Mouse (Mus musculus): ENCODE results near the gene Fut2. TPM values are rescaled to one million over a fixed set of nuclear protein-coding genes. Genes with fewer than 3 reads are reported as not detected.

Gene Fut2
- polyA plus RNA-seq, 1 experiment from 2014 or later, result 0.27 TPM

GRCm38 (mm10) chr7:45646671-45647070 is 19.5 kb downstream of the Fut2 start:
- WGBS, result 87% methylated on average over 4 of the region's 4 CpGs
- TF ChIP-seq EP300 (IDR thresholded peaks at IDR 0.05) (no peak), CTCF (IDR thresholded peaks at IDR 0.05) (no peak)

GRCm38 (mm10) chr7:45645591-45645971 is 20.6 kb downstream of the Fut2 start:
- Histone ChIP-seq H3K9me3 (ENCODE audit: low read length) (no peaks in the 10 kb centered on the region), H3K9ac (replicated peaks; ENCODE audit: low read depth) (no peak overlapping the region), H3K27me3 (replicated peaks; ENCODE audit: insufficient read depth, low read length) (no peaks in the 10 kb centered on the region), H3K4me2 (replicated peaks; ENCODE audit: low read depth, low read length) (no peak overlapping the region), H3K36me3 (ENCODE audit: insufficient read depth, low read length) (no peaks in the 10 kb centered on the region), H3K27ac (ENCODE audit: low read length) (no peak overlapping the region), H3K4me1 (ENCODE audit: insufficient read depth, low read depth, low read length) (peaks cover 28% of the 10 kb centered on the region), H3K4me3 (ENCODE audit: low read depth, low read length) (no peak overlapping the region)
- TF ChIP-seq EP300 (IDR thresholded peaks at IDR 0.05) (no peak), CTCF (IDR thresholded peaks at IDR 0.05) (no peak)
- ATAC-seq (no peak), DNase-seq (ENCODE audit: low spot score) (no peak)
- WGBS, result 85% methylated on average over 7 of the region's 7 CpGs

More at GRCm38 (mm10) chr7:45646671-45647070, 19.5 kb downstream of the Fut2 start:
- Histone ChIP-seq H3K27ac (ENCODE audit: low read length) (no peak overlapping the region), H3K36me3 (ENCODE audit: insufficient read depth, low read length) (no peaks in the 10 kb centered on the region), H3K9me3 (ENCODE audit: low read length) (no peaks in the 10 kb centered on the region), H3K4me1 (ENCODE audit: insufficient read depth, low read depth, low read length) (peaks cover 20% of the 10 kb centered on the region), H3K27me3 (replicated peaks; ENCODE audit: insufficient read depth, low read length) (no peaks in the 10 kb centered on the region), H3K9ac (replicated peaks; ENCODE audit: low read depth) (no peak overlapping the region), H3K4me2 (replicated peaks; ENCODE audit: low read depth, low read length) (no peak overlapping the region), H3K4me3 (ENCODE audit: low read depth, low read length) (no peak overlapping the region)
- DNase-seq (ENCODE audit: low spot score), result no peak
- ATAC-seq, result no peak

GRCm38 (mm10) chr7:45644872-45645590 is 21.2 kb downstream of the Fut2 start:
- no peak for ATAC-seq
- Histone ChIP-seq H3K27me3 (replicated peaks; ENCODE audit: insufficient read depth, low read length) (no peaks in the 10 kb centered on the region), H3K4me2 (replicated peaks; ENCODE audit: low read depth, low read length) (no peak overlapping the region), H3K4me1 (ENCODE audit: insufficient read depth, low read depth, low read length) (peaks cover 28% of the 10 kb centered on the region), H3K4me3 (ENCODE audit: low read depth, low read length) (no peak overlapping the region), H3K9ac (replicated peaks; ENCODE audit: low read depth) (no peak overlapping the region), H3K9me3 (ENCODE audit: low read length) (no peaks in the 10 kb centered on the region), H3K27ac (ENCODE audit: low read length) (no peak overlapping the region), H3K36me3 (ENCODE audit: insufficient read depth, low read length) (no peaks in the 10 kb centered on the region)
- DNase-seq (ENCODE audit: low spot score), result no peak
- WGBS, result 67% methylated on average over 6 of the region's 6 CpGs
- TF ChIP-seq CTCF (IDR thresholded peaks at IDR 0.05) (no peak), EP300 (IDR thresholded peaks at IDR 0.05) (no peak)

GRCm38 (mm10) chr7:45644183-45644582 is 22.0 kb downstream of the Fut2 start:
- ATAC-seq, result peak; percentile 4
- TF ChIP-seq CTCF (IDR thresholded peaks at IDR 0.05), result no peak
- TF ChIP-seq EP300 (IDR thresholded peaks at IDR 0.05), result no peak
- no peak overlapping the region for H3K9ac ChIP-seq (replicated peaks; ENCODE audit: low read depth)

GRCm38 (mm10) chr7:45643441-45644178 is 22.6 kb downstream of the Fut2 start:
- 0 out of 2 replicates have a peak overlapping the region, but pooled peaks have one; percentile 32 for H3K9ac ChIP-seq (replicated peaks; ENCODE audit: low read depth)
- peak overlapping the region; percentile 28 for H3K4me3 ChIP-seq (ENCODE audit: low read depth, low read length)
- H3K36me3 ChIP-seq (ENCODE audit: insufficient read depth, low read length), result no peaks in the 10 kb centered on the region
- peak; percentile 91 for ATAC-seq
- WGBS, result 9% methylated on average over 28 of the region's 28 CpGs
- H3K27ac ChIP-seq (ENCODE audit: low read length), result peak overlapping the region; percentile 80
- H3K9me3 ChIP-seq (ENCODE audit: low read length), result no peaks in the 10 kb centered on the region
- peaks cover 28% of the 10 kb centered on the region for H3K4me1 ChIP-seq (ENCODE audit: insufficient read depth, low read depth, low read length)
- H3K27me3 ChIP-seq (replicated peaks; ENCODE audit: insufficient read depth, low read length), result no peaks in the 10 kb centered on the region
- peak overlapping the region; percentile 61 for H3K4me2 ChIP-seq (replicated peaks; ENCODE audit: low read depth, low read length)
- DNase-seq (ENCODE audit: low spot score), result peak; percentile 99
- TF ChIP-seq CTCF (IDR thresholded peaks at IDR 0.05) (no peak), EP300 (IDR thresholded peaks at IDR 0.05) (peak; percentile 46; the same call in 1 of the 2 replicates)

More at GRCm38 (mm10) chr7:45644183-45644582, 22.0 kb downstream of the Fut2 start:
- Histone ChIP-seq H3K4me1 (ENCODE audit: insufficient read depth, low read depth, low read length) (peaks cover 28% of the 10 kb centered on the region), H3K9me3 (ENCODE audit: low read length) (no peaks in the 10 kb centered on the region), H3K27me3 (replicated peaks; ENCODE audit: insufficient read depth, low read length) (no peaks in the 10 kb centered on the region), H3K27ac (ENCODE audit: low read length) (peak overlapping the region; percentile 35; the same call in 1 of the 2 replicates), H3K4me3 (ENCODE audit: low read depth, low read length) (peak overlapping the region; percentile 25), H3K36me3 (ENCODE audit: insufficient read depth, low read length) (no peaks in the 10 kb centered on the region), H3K4me2 (replicated peaks; ENCODE audit: low read depth, low read length) (peak overlapping the region; percentile 56)
- WGBS, result 26% methylated on average over 18 of the region's 18 CpGs
- DNase-seq (ENCODE audit: low spot score), result peak; percentile 70

DNA sequence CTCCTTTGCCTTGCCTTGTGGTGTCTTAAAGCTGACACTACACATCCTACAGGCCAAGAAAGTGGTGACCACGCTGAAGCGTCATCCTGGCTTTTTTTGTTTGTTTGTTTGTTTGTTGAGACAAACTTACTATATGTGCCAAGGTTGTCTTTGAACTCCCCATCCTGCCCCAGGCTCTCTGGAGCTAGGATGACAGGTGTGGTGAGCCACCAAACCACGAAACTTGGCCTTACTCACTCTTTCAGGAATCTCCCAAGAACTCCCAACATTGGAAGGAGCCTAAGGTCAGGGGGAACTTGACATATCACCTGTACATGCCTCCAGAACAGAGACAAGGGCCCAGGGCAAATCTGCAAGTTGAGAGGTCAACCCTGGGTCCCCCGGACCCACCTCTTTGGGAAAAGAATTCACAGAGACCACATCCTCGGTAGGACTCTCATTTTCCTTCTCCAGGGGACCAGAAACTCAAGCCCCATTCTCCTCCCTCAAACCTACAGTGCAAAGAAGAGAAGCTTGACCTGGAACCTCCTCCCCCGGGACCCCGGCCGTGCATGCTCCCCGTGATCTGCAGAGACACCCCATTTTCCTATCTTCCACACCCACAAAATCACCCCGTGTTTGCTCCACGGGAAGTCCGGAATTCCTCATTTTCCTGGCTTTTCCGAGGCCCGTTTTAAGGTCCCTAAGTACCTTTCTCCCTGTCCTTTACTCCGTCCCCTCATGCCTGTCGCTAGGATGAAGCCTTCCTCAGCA is 23.5 kb downstream of the Fut2 start:
- Histone ChIP-seq H3K36me3 (ENCODE audit: insufficient read depth, low read length) (no peaks in the 10 kb centered on the region), H3K4me2 (replicated peaks; ENCODE audit: low read depth, low read length) (peak overlapping the region; percentile 61), H3K4me3 (ENCODE audit: low read depth, low read length) (peak overlapping the region; percentile 28; the same call in 1 of the 2 replicates), H3K27ac (ENCODE audit: low read length) (peak overlapping the region; percentile 80), H3K27me3 (replicated peaks; ENCODE audit: insufficient read depth, low read length) (no peaks in the 10 kb centered on the region), H3K4me1 (ENCODE audit: insufficient read depth, low read depth, low read length) (peaks cover 33% of the 10 kb centered on the region), H3K9ac (replicated peaks; ENCODE audit: low read depth) (0 out of 2 replicates have a peak overlapping the region, but pooled peaks have one; percentile 32), H3K9me3 (ENCODE audit: low read length) (no peaks in the 10 kb centered on the region)
- DNase-seq (ENCODE audit: low spot score) (no peak), ATAC-seq (no peak)
- TF ChIP-seq EP300 (IDR thresholded peaks at IDR 0.05), result no peak
- WGBS, result 29% methylated on average over 16 of the region's 16 CpGs
